Mouse (Mus musculus) small intestine, adult 2 months (tissue): ENCODE measurements around the gene Psme2.

Experiments
- CTCF ChIP-seq: fragments of 200-500 bp; IDR thresholded peaks from 2 replicates; pipeline ENCODE4 v1.5.1; 2012; ENCODE audit warnings: low read depth, mild to moderate bottlenecking, control low read depth, inconsistent platforms, low read length, moderate library complexity, mixed read lengths; ENCODE audit not compliant: insufficient replicate concordance, insufficient read length; ENCODE audit errors: extremely low read depth
- POLR2A ChIP-seq: fragments of 200-500 bp; IDR thresholded peaks from 2 replicates; pipeline ENCODE4 v1.6.1; 2012; ENCODE audit warnings: low read depth, mild to moderate bottlenecking, control low read depth, inconsistent platforms, low read length, moderate library complexity

DNA sequence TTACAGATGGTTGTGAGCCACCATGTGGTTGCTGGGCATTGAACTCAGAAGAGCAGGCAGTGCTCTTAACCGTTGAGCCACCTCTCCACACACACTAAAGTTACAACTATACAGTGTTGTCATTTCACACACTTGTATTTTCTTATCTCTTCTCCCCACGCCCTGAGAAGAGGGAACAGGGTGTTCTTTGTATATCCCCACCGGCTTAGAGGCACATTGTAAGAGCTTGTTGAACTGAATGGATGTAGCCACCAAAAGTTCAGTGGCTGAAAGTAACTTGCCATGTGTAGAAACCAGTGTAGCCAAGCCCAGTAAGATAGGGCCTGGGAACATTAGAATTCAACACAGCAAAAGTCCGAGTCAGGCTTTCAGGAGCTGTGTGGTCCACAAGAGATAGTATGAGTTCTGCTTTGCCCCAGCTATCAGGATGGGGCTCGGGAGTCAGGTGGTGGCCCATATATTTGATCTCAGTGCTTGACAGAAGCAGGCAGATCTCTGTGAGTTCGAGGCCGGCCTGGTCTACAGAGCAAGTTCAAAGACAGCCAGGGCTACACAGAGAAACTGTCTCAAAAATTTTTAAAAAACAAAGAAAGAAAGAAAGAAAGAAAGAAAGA, 23.8 kb upstream of the Psme2 start:
- no peak for TF ChIP-seq POLR2A
- no peak for TF ChIP-seq CTCF
